Mouse (Mus musculus) liver, embryonic 16.5 days (tissue): ENCODE data around the gene Dph2. TPM values are rescaled to one million over a fixed set of nuclear protein-coding genes. Genes with fewer than 3 reads are reported as not detected.

Experiments used
- ATAC-seq: fragments of 200-750 bp; cut with Nextera tagmentation; 2 replicates; pipeline ENCODE4 v1.8.0; 2017; ENCODE audit warnings: low read depth, mild to moderate bottlenecking, moderate number of reproducible peaks, moderate library complexity
- H3K27ac ChIP-seq: fragments of 300-500 bp; sonication (generic); 2 replicates; pipeline ENCODE4 v1.5.1; 2014; ENCODE audit warnings: mild to moderate bottlenecking, low read length
- H3K27me3 ChIP-seq: fragments of 300-500 bp; sonication (generic); 2 replicates; pipeline ENCODE4 v1.6.1; 2014; ENCODE audit warnings: low read depth, low read length, mixed read lengths; ENCODE audit not compliant: control insufficient read depth, insufficient read depth
- H3K36me3 ChIP-seq: fragments of 300-500 bp; sonication (generic); 2 replicates; pipeline ENCODE4 v1.6.1; 2014; ENCODE audit warnings: mild to moderate bottlenecking; ENCODE audit not compliant: control insufficient read depth, insufficient read depth
- H3K4me1 ChIP-seq: fragments of 300-500 bp; sonication (generic); 2 replicates; pipeline ENCODE4 v1.6.1; 2014; ENCODE audit warnings: low read depth, low read length, mixed read lengths; ENCODE audit not compliant: control insufficient read depth
- H3K4me2 ChIP-seq: fragments of 300-500 bp; sonication (generic); 2 replicates; pipeline ENCODE4 v1.6.1; 2014; ENCODE audit warnings: low read depth, low read length, mixed read lengths
- H3K4me3 ChIP-seq: fragments of 300-500 bp; sonication (generic); 2 replicates; pipeline ENCODE4 v1.5.1; 2014; ENCODE audit warnings: low read depth, mild to moderate bottlenecking, low read length
- H3K9ac ChIP-seq: fragments of 300-500 bp; sonication (generic); 2 replicates; pipeline ENCODE4 v1.6.1; 2014; ENCODE audit warnings: low read depth, low read length
- H3K9me3 ChIP-seq: fragments of 300-500 bp; sonication (generic); replicated peaks from 2 replicates; pipeline ENCODE4 v1.6.1; 2016; ENCODE audit warnings: low read length; ENCODE audit not compliant: control insufficient read depth
- WGBS: fragments of 180-500 bp; shearing (Covaris S2); extraction: QIAGEN DNeasy Blood & Tissue Kit; methylation state at CpG from one replicate; pipeline ENCODE4 v1.1.7; 2014; ENCODE audit not compliant: insufficient replicate concordance; 5-methylcytosine and 5-hydroxymethylcytosine counted together
- polyA plus RNA-seq: library from polyadenylated mRNA; unstranded; fragments of >200 nt; fragmentation: Nextera tagmentation; extraction: Ambion mirVana; gene quantifications from 2 replicates; pipeline ENCODE4 v1.2.1, GENCODE M21; 2015

The Dph2 gene
- polyA plus RNA-seq, 1 experiment from 2014 or later = 5.8 TPM

DNA sequence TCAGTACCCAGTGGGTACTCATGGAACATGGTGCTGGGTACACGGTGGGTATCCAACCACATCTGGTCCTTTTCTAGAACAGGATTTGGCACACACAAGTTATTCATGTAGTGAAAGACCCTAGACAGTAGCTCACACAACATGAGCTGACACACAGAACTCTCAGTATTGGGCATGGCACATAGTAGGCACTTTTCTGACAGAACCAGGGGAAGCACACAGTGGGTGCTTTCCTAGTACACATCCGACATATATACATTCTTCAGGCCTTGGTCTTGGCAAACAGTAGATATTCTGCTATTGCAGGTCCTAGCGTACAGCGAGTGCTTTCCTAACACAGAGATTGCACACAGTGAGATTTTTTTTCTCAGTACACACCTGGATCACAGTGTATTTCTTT is 45.6 kb downstream of the Dph2 start:
- Histone ChIP-seq H3K9ac (no peak overlapping the region), H3K36me3 (peaks cover 83% of the 10 kb centered on the region), H3K4me2 (no peak overlapping the region), H3K9me3 (no peaks in the 10 kb centered on the region), H3K4me3 (no peak overlapping the region), H3K4me1 (no peaks in the 10 kb centered on the region; the same call in 1 of the 2 replicates), H3K27me3 (no peaks in the 10 kb centered on the region), H3K27ac (no peak overlapping the region)
- ATAC-seq = no peak
- 95% methylated on average over 4 of the region's 4 CpGs for WGBS

DNA sequence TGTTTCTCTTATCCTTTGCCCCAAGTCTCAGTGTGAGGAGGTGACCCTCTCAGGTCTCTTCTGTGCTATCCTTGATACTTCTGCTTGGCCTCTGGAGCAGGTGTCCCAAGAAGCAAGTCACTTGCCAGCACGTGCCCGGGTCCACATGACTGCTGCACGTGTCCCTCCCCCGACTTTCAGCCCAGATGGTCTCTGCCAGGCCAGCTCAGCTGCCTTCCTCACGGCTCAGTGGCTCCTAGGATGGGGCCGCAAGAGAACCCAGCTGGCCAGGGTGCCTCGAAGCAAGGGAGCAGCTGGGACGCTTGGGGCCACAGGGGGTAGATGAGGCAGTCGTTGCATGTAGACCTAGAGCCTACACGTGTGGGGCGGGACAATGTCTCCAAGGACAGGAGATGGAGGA is 46.5 kb downstream of the Dph2 start:
- Histone ChIP-seq H3K27me3 (no peaks in the 10 kb centered on the region), H3K36me3 (peaks cover 83% of the 10 kb centered on the region), H3K9ac (no peak overlapping the region), H3K9me3 (no peaks in the 10 kb centered on the region), H3K27ac (no peak overlapping the region), H3K4me2 (no peak overlapping the region), H3K4me1 (peaks cover 1% of the 10 kb centered on the region; the same call in 1 of the 2 replicates), H3K4me3 (no peak overlapping the region)
- no peak for ATAC-seq
- WGBS = 84% methylated on average over 11 of the region's 11 CpGs

- no peak overlapping the region for H3K4me3 ChIP-seq
- H3K9me3 ChIP-seq = no peaks in the 10 kb centered on the region
- peaks cover 9% of the 10 kb centered on the region for H3K4me1 ChIP-seq
- whole genome bisulfite sequencing = 83% methylated on average over 5 of the region's 5 CpGs
- ATAC-seq = no peak
- no peaks in the 10 kb centered on the region for H3K27me3 ChIP-seq
- H3K36me3 ChIP-seq = peaks cover 83% of the 10 kb centered on the region
- no peak overlapping the region for H3K4me2 ChIP-seq
- no peak overlapping the region for H3K9ac ChIP-seq
- no peak overlapping the region for H3K27ac ChIP-seq
These were observed 47.4 kb downstream of the Dph2 start for GRCm38 (mm10) chr4:117844467-117844866.

DNA sequence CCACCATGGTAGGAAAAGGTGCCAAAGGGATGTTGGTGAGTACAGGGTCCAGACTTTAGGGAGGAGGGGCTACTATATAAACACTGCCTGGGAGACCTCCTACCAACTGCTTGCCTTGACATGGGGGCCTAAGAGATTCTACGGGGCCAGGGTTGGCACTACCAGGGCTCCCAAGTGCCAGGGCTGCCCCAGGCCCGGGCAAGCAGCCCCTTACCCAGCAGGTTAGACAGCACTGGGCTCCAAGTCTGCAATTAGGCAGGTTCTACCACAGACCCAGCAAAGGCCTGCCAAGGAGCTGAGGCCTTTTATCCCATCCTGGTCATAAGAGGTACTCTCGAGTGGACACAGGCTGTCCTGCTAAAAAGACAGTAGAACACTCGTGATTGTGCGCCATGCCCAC is 48.7 kb downstream of the Dph2 start:
- WGBS = 88% methylated on average over 5 of the region's 5 CpGs
- ATAC-seq = no peak
- Histone ChIP-seq H3K4me3 (no peak overlapping the region), H3K27me3 (no peaks in the 10 kb centered on the region), H3K4me1 (peaks cover 17% of the 10 kb centered on the region), H3K27ac (no peak overlapping the region), H3K9ac (no peak overlapping the region), H3K9me3 (no peaks in the 10 kb centered on the region), H3K4me2 (no peak overlapping the region), H3K36me3 (peaks cover 77% of the 10 kb centered on the region)

- Histone ChIP-seq H3K27ac (no peak overlapping the region), H3K9me3 (no peaks in the 10 kb centered on the region), H3K4me1 (peaks cover 31% of the 10 kb centered on the region), H3K27me3 (no peaks in the 10 kb centered on the region), H3K36me3 (peaks cover 66% of the 10 kb centered on the region), H3K4me3 (no peak overlapping the region), H3K4me2 (no peak overlapping the region), H3K9ac (no peak overlapping the region)
- WGBS = 75% methylated on average over 3 of the region's 3 CpGs
- no peak for ATAC-seq
These were observed 50.3 kb downstream of the Dph2 start for GRCm38 (mm10) chr4:117841566-117841965.

GRCm38 (mm10) chr4:117840821-117841220 is 51.0 kb downstream of the Dph2 start:
- H3K4me2 ChIP-seq = no peak overlapping the region
- peaks cover 59% of the 10 kb centered on the region for H3K36me3 ChIP-seq
- H3K9me3 ChIP-seq = no peaks in the 10 kb centered on the region
- 92% methylated on average over 5 of the region's 5 CpGs for WGBS
- H3K27ac ChIP-seq = no peak overlapping the region
- no peak for ATAC-seq
- peaks cover 31% of the 10 kb centered on the region for H3K4me1 ChIP-seq
- no peaks in the 10 kb centered on the region for H3K27me3 ChIP-seq
- H3K4me3 ChIP-seq = no peak overlapping the region
- no peak overlapping the region for H3K9ac ChIP-seq

- Histone ChIP-seq H3K4me3 (no peak overlapping the region), H3K4me1 (peaks cover 36% of the 10 kb centered on the region), H3K36me3 (peaks cover 44% of the 10 kb centered on the region), H3K27ac (peak overlapping the region; percentile 14; the same call in 1 of the 2 replicates), H3K4me2 (no peak overlapping the region), H3K27me3 (no peaks in the 10 kb centered on the region; the same call in 1 of the 2 replicates), H3K9me3 (no peaks in the 10 kb centered on the region), H3K9ac (0 out of 2 replicates have a peak overlapping the region, but pooled peaks have one; percentile 5)
- WGBS = 75% methylated on average over 6 of the region's 6 CpGs
- ATAC-seq = no peak
These were observed 52.5 kb downstream of the Dph2 start for GRCm38 (mm10) chr4:117839366-117839765.

Other genes with a start within 250 kb of the Dph2 start
- 15.8 and 17.1 TPM in 2 replicates for gene Dmap1, start 209.8 kb downstream of the Dph2 start, polyA plus RNA-seq
- gene Gm12845, start 167.6 kb downstream of the Dph2 start, polyA plus RNA-seq = not detected in 2 replicates
- gene Klf17, start 126.4 kb downstream of the Dph2 start, polyA plus RNA-seq = 0.05 TPM in 1 of 2 replicates, not detected in the other
- 46.7 and 53.7 TPM in 2 replicates for gene Slc6a9, start 57.5 kb downstream of the Dph2 start, polyA plus RNA-seq
- 0.88 and 1.1 TPM in 2 replicates for gene Ccdc24, start 19.5 kb downstream of the Dph2 start, polyA plus RNA-seq
- gene B4galt2, start 8.5 kb downstream of the Dph2 start, polyA plus RNA-seq = 0.76 and 1.3 TPM in 2 replicates
- gene Atp6v0b, start 4.7 kb downstream of the Dph2 start, polyA plus RNA-seq = 160 and 165 TPM in 2 replicates
- gene Ipo13, start 23.0 kb upstream of the Dph2 start, polyA plus RNA-seq = 17.4 and 17.5 TPM in 2 replicates
- 2.2 and 2.3 TPM in 2 replicates for gene Artn, start 37.7 kb upstream of the Dph2 start, polyA plus RNA-seq
- gene St3gal3, start 242.9 kb upstream of the Dph2 start, polyA plus RNA-seq = 2.2 and 2.5 TPM in 2 replicates